Mouse (Mus musculus) liver, postnatal 0 days (tissue): ENCODE data around the gene Gnmt.

ENCODE experiments used
- CTCF ChIP-seq: sonication (generic); IDR thresholded peaks from 2 replicates; pipeline ENCODE4 v1.5.1; 2016; ENCODE audit warnings: antibody characterized with exemption, low read depth
- EP300 ChIP-seq: IDR thresholded peaks from 2 replicates; pipeline ENCODE4 v1.6.1; 2016; ENCODE audit warnings: antibody characterized with exemption, low read depth, mild to moderate bottlenecking

- TF ChIP-seq CTCF = no peak
- TF ChIP-seq EP300 = no peak
Observed at GRCm38 (mm10) chr17:46685913-46686312, 43.1 kb downstream of the Gnmt start.
